Mouse (Mus musculus): Measurements from ENCODE around the gene Prss47. TPM values are rescaled to one million over a fixed set of nuclear protein-coding genes. Genes with fewer than 3 reads are reported as not detected.

Gene Prss47
- polyA plus RNA-seq (2015; fragmentation: Nextera tagmentation; extraction: Ambion mirVana): not detected in 2 replicates

- Histone ChIP-seq H3K4me3 (replicated peaks) (no peak within 1 kb of the TSS), H3K36me3 (no peaks in the 10 kb centered on the region), H3K4me2 (no peak within 1 kb of the TSS), H3K27ac (no peak within 1 kb of the TSS), H3K9ac (no peak within 1 kb of the TSS), H3K27me3 (no peaks in the 10 kb centered on the region), H3K9me3 (replicated peaks) (0 out of 2 replicates have a peak, but pooled peaks cover 4% of the 10 kb centered on the region), H3K4me1 (no peaks in the 10 kb centered on the region)
- WGBS: 86% methylated on average over 9 of the region's 9 CpGs
- ATAC-seq (replicated peaks; ENCODE audit: low FRiP score): no peak
Observed at GRCm38 (mm10) chr13:65052660-65053059, at the start of gene Prss47. Gene Prss47, minus strand, starts transcription at chr13:65052760.

GRCm38 (mm10) chr13:65101232-65101631, 48.7 kb upstream of the Prss47 start:
- H3K27ac ChIP-seq: no peak overlapping the region
- peaks cover 18% of the 10 kb centered on the region for H3K9me3 ChIP-seq (replicated peaks)
- no peaks in the 10 kb centered on the region for H3K27me3 ChIP-seq
- no peaks in the 10 kb centered on the region for H3K4me1 ChIP-seq
- no peak overlapping the region for H3K9ac ChIP-seq
- H3K4me3 ChIP-seq (replicated peaks): no peak overlapping the region
- ATAC-seq (replicated peaks; ENCODE audit: low FRiP score): no peak
- WGBS: 92% methylated on average over 3 of the region's 3 CpGs
- no peak overlapping the region for H3K4me2 ChIP-seq
- H3K36me3 ChIP-seq: peaks cover 25% of the 10 kb centered on the region

GRCm38 (mm10) chr13:65100678-65101077, 48.1 kb upstream of the Prss47 start:
- Histone ChIP-seq H3K36me3 (peaks cover 25% of the 10 kb centered on the region), H3K27ac (no peak overlapping the region), H3K4me1 (no peaks in the 10 kb centered on the region), H3K4me2 (no peak overlapping the region), H3K27me3 (no peaks in the 10 kb centered on the region), H3K9ac (no peak overlapping the region), H3K9me3 (replicated peaks) (peaks cover 14% of the 10 kb centered on the region), H3K4me3 (replicated peaks) (no peak overlapping the region)
- ATAC-seq (replicated peaks; ENCODE audit: low FRiP score): no peak
- 99% methylated on average over 9 of the region's 9 CpGs for WGBS

DNA sequence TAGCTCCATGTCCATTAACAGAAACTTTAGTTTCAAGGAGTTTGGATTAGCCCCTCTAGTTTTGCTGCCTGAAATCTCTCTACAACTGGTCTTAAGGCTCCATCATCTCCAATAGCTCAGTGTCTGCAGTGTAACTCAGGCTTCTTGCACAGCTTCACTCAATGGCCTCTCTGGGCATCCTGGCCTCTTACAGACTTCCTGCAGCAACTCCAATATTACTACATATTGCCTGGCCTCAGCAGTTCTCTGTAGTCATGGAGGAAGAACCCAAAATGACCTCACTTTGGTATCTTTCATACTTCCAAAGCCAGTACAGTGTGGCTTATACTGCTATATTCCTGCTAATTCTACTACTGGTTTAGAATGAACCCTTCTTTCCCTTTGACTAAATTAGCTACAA, 44.5 kb upstream of the Prss47 start:
- no peak overlapping the region for H3K4me2 ChIP-seq
- ATAC-seq (replicated peaks; ENCODE audit: low FRiP score): no peak
- H3K9me3 ChIP-seq (replicated peaks): peaks cover 8% of the 10 kb centered on the region; the same call in 1 of the 2 replicates
- H3K9ac ChIP-seq: no peak overlapping the region
- H3K36me3 ChIP-seq: peaks cover 30% of the 10 kb centered on the region
- H3K4me3 ChIP-seq (replicated peaks): no peak overlapping the region
- no peaks in the 10 kb centered on the region for H3K27me3 ChIP-seq
- H3K27ac ChIP-seq: no peak overlapping the region
- no peaks in the 10 kb centered on the region for H3K4me1 ChIP-seq

DNA sequence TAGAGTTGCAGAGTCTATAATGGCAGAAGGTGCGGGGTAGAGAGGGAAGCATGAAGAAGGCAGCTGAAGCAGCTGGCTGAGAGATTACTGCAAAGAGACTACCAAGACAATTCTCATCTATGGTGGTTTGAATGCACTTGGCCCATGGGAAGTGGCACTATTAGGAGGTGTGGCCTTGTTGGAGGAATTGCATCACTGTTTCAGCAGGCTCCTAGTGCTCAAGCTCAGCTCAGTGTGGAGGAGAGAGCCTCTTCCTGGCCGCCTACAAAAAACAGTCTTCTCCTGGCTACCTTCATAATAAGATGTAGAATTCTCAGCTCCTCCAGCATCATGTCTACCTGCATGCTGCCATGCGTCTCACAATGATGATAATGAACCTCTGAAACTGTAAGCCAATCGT, 43.4 kb upstream of the Prss47 start:
- no peak overlapping the region for H3K4me3 ChIP-seq (replicated peaks)
- WGBS: 95% methylated on average over 4 of the region's 4 CpGs
- ATAC-seq (replicated peaks; ENCODE audit: low FRiP score): no peak

DNA sequence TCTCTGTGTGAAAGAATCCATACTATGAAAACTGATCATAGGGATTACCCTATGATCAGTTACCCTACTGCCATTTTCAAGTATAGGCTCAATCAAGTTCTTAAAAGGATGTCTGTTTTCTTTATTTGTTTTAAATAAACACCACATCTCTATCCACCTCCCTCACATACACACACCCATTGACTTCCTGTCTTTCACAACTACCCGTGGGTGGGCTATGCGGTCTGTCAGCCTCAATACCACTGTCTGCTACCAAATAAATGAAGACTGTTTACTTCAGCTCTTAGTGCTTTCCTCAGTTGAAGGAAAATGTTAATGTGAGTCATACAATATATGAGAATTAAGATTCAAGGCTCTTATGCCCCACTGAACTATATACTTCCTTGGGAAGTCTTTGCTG, 17.4 kb upstream of the Prss47 start:
- peaks cover 55% of the 10 kb centered on the region for H3K36me3 ChIP-seq
- WGBS: 88% methylated on average over 2 of the region's 2 CpGs
- no peak for ATAC-seq (replicated peaks; ENCODE audit: low FRiP score)
- H3K27ac ChIP-seq: no peak overlapping the region
- H3K27me3 ChIP-seq: no peaks in the 10 kb centered on the region
- H3K4me1 ChIP-seq: no peaks in the 10 kb centered on the region
- no peak overlapping the region for H3K4me3 ChIP-seq (replicated peaks)
- H3K4me2 ChIP-seq: no peak overlapping the region
- no peaks in the 10 kb centered on the region for H3K9me3 ChIP-seq (replicated peaks)
- H3K9ac ChIP-seq: no peak overlapping the region

More for the DNA sequence above, 43.4 kb upstream of the Prss47 start:
- Histone ChIP-seq H3K9me3 (replicated peaks) (0 out of 2 replicates have a peak, but pooled peaks cover 3% of the 10 kb centered on the region), H3K27me3 (no peaks in the 10 kb centered on the region), H3K36me3 (peaks cover 31% of the 10 kb centered on the region), H3K4me1 (no peaks in the 10 kb centered on the region), H3K27ac (no peak overlapping the region), H3K9ac (no peak overlapping the region), H3K4me2 (no peak overlapping the region)

DNA sequence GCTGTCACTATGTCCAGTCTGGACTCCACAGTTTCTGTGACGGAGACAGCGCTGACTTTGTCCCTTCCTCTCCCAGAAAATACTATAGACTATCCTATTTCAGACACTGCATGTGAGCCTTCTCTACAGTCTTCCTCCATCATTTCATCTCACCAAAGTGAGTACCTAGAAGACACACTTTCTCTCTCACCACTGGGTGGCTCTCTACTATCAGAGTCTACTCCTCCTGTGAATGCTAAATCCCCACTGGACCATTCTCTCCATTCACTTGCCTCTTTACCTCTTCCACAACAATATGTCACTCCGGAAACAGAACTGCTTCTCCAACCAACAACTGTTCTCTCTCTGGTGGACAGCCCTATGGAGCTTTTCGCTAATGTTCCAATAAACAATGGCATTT, 17.5 kb downstream of the Prss47 start:
- Histone ChIP-seq H3K4me2 (no peak overlapping the region), H3K27ac (no peak overlapping the region), H3K9me3 (replicated peaks) (no peaks in the 10 kb centered on the region), H3K27me3 (no peaks in the 10 kb centered on the region), H3K4me1 (no peaks in the 10 kb centered on the region), H3K9ac (no peak overlapping the region), H3K4me3 (replicated peaks) (no peak overlapping the region), H3K36me3 (no peaks in the 10 kb centered on the region)
- no peak for ATAC-seq (replicated peaks; ENCODE audit: low FRiP score)
- WGBS: 65% methylated on average over 4 of the region's 4 CpGs

DNA sequence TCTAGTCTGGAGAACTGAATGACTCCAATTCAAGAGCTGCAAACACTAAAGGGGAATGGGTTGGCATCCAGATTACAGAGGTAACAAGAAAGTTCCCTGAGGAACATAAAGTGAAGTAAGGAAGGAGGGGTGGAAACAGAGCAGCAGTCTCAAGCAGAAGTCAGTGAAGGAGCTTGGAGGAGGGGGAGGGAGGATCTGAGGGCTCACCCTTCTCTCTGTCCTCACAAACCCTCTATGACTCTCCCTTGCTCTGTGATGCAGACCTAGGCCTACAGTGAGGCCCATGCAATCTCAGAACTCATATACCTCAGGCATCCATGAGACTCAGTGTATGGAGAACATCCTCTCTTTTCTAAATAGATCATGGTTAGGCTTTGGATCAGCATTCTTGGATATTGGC, 19.8 kb downstream of the Prss47 start, which contains the start of gene Spata31d1c:
Spata31d1c (plus strand) TSS at position 301 of the 400 bp plus-strand sequence.
- Histone ChIP-seq H3K27ac (no peak within 1 kb of the TSS), H3K4me1 (no peaks in the 10 kb centered on the region), H3K4me2 (no peak within 1 kb of the TSS), H3K36me3 (no peaks in the 10 kb centered on the region), H3K9me3 (replicated peaks) (no peaks in the 10 kb centered on the region), H3K4me3 (replicated peaks) (no peak within 1 kb of the TSS), H3K9ac (no peak within 1 kb of the TSS), H3K27me3 (no peaks in the 10 kb centered on the region)
- ATAC-seq (replicated peaks; ENCODE audit: low FRiP score): no peak

DNA sequence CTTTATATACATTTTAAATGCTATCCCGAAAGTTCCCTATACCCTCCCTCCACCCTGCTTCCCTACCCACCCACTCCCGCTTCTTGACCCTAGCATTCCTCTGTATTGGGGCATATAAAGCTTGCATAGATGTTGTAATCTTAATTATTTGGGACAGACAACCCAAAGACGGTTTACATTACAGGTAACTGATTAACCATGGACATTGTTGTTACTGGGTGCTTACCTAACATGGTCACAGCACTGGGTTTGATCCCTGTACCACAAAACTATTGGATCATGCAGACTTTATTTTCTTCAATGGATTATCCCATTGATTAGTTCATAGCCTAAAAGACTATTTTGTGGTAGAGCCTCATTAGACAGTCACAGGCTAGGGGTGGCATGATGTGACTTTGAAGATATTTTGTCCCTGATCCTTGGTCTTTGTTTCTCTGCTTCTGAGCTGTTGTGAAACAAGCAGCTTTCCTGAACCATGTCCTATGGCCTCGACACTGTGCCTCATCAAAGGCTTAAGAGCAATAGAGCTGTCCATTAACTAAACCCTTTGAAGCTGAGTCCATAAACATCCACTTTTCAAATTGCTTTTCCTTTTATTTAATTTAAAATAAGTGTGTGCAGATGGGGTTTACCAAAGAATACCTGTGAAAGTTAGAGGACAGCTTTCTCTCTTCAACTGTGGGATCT, 41.4 kb downstream of the Prss47 start:
- Histone ChIP-seq H3K9me3 (replicated peaks) (no peaks in the 10 kb centered on the region), H3K9ac (no peak overlapping the region), H3K4me3 (replicated peaks) (no peak overlapping the region), H3K4me1 (no peaks in the 10 kb centered on the region), H3K4me2 (no peak overlapping the region), H3K27ac (no peak overlapping the region), H3K27me3 (no peaks in the 10 kb centered on the region), H3K36me3 (no peaks in the 10 kb centered on the region)
- WGBS: 57% methylated on average over 4 of the region's 4 CpGs
- ATAC-seq (replicated peaks; ENCODE audit: low FRiP score): 0 out of 2 replicates have a peak, but pooled peaks have one; percentile 52

DNA sequence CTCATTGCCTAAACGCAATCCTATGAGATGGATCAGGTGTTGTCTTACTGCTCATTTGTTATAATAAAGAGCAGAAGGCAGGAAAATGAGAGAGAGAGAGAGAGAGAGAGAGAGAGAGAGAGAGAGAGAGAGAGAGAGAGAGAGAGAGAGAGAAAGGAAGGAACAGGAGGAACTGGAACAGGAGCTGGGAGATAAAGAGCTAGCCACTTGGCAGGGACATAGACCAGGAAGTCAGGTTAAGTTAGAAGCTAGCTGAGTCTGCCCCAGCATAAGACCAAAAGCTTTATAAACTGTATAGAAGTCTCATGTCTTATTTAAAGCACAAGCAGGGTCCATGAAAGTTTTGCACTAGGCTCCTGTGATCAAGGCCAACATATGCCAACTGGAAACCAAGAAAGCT, 44.6 kb downstream of the Prss47 start:
- Histone ChIP-seq H3K9me3 (replicated peaks) (no peaks in the 10 kb centered on the region), H3K4me2 (no peak overlapping the region), H3K36me3 (no peaks in the 10 kb centered on the region), H3K9ac (no peak overlapping the region), H3K4me1 (no peaks in the 10 kb centered on the region), H3K27me3 (no peaks in the 10 kb centered on the region), H3K4me3 (replicated peaks) (no peak overlapping the region), H3K27ac (no peak overlapping the region)
- 67% methylated on average over 1 of the region's 1 CpGs for WGBS
- no peak for ATAC-seq (replicated peaks; ENCODE audit: low FRiP score)

DNA sequence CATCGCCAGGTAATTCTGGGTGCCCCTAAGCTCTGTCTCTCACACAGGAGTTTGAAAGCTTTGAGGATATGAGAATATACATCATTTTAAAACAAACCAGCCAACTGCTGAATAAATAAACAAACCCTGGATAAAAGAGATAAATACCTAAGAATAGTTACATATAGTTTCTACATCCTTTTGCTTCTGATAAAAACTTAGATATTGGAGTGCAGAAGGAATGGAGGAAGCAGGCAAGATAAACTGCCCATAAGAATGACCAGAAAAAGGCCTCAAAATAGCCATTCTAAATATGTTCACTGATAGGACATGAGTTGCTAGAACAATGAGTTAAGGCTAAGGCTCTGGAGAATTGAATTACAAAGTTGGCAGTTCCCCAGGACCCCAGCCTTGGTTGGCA, 45.8 kb downstream of the Prss47 start:
- Histone ChIP-seq H3K9me3 (replicated peaks) (no peaks in the 10 kb centered on the region), H3K27ac (no peak overlapping the region), H3K4me1 (no peaks in the 10 kb centered on the region), H3K4me3 (replicated peaks) (no peak overlapping the region), H3K9ac (no peak overlapping the region), H3K36me3 (no peaks in the 10 kb centered on the region), H3K27me3 (no peaks in the 10 kb centered on the region), H3K4me2 (no peak overlapping the region)
- ATAC-seq (replicated peaks; ENCODE audit: low FRiP score): no peak
- WGBS: 86% methylated on average over 1 of the region's 1 CpGs

GRCm38 (mm10) chr13:65005414-65005813, 47.1 kb downstream of the Prss47 start:
- Histone ChIP-seq H3K9ac (no peak overlapping the region), H3K4me3 (replicated peaks) (no peak overlapping the region), H3K27ac (no peak overlapping the region), H3K4me1 (no peaks in the 10 kb centered on the region), H3K36me3 (no peaks in the 10 kb centered on the region), H3K27me3 (no peaks in the 10 kb centered on the region), H3K4me2 (no peak overlapping the region), H3K9me3 (replicated peaks) (no peaks in the 10 kb centered on the region)
- ATAC-seq (replicated peaks; ENCODE audit: low FRiP score): no peak

Measured in kidney, embryonic 15.5 days (tissue).